Mouse (Mus musculus) hindbrain, embryonic 12.5 days (tissue): ENCODE measurements around the gene Fcgr1. TPM values are rescaled to one million over a fixed set of nuclear protein-coding genes. Genes with fewer than 3 reads are reported as not detected.
"Not testable (repeated sequence)": the region's sequence is repeated elsewhere in the genome, so short reads cannot be mapped to it uniquely, and the experiment has no call there.

Experiments
- ATAC-seq: fragments of 200-750 bp; cut with Nextera tagmentation; 2 replicates; pipeline ENCODE4 v1.8.0; 2017; ENCODE audit warnings: moderate TSS enrichment; ENCODE audit not compliant: low FRiP score
- H3K27ac ChIP-seq: fragments of 300-500 bp; sonication (generic); 2 replicates; pipeline ENCODE4 v1.5.1; 2016; ENCODE audit warnings: mild to moderate bottlenecking
- H3K27me3 ChIP-seq: fragments of 300-500 bp; sonication (generic); 2 replicates; pipeline ENCODE4 v1.6.1; 2016; ENCODE audit warnings: mild to moderate bottlenecking
- H3K36me3 ChIP-seq: fragments of 300-500 bp; sonication (generic); 2 replicates; pipeline ENCODE4 v1.6.1; 2016; ENCODE audit warnings: mild to moderate bottlenecking
- H3K4me1 ChIP-seq: fragments of 300-500 bp; sonication (generic); 2 replicates; pipeline ENCODE4 v1.6.1; 2016
- H3K4me2 ChIP-seq: fragments of 300-500 bp; sonication (generic); replicated peaks from 2 replicates; pipeline ENCODE4 v1.6.1; 2016; ENCODE audit warnings: mild to moderate bottlenecking
- H3K4me3 ChIP-seq: fragments of 300-500 bp; sonication (generic); 2 replicates; pipeline ENCODE4 v1.5.1; 2016; ENCODE audit warnings: mild to moderate bottlenecking
- H3K9ac ChIP-seq: fragments of 300-500 bp; sonication (generic); 2 replicates; pipeline ENCODE4 v1.6.1; 2016; ENCODE audit warnings: mild to moderate bottlenecking, moderate library complexity
- H3K9me3 ChIP-seq: fragments of 300-500 bp; sonication (generic); replicated peaks from 2 replicates; pipeline ENCODE4 v1.6.1; 2016; ENCODE audit warnings: mild to moderate bottlenecking
- WGBS: fragments of 180-500 bp; shearing (Covaris S2); methylation state at CpG from one replicate; pipeline ENCODE4 v1.1.7; 2016; 5-methylcytosine and 5-hydroxymethylcytosine counted together
- microRNA-seq: library from miRNA; unstranded; fragments of <30 nt; microRNA quantifications from one replicate; pipeline ENCODE4, GENCODE M21; 2017
- polyA plus RNA-seq: library from polyadenylated mRNA; unstranded; fragments of >200 nt; fragmentation: Nextera tagmentation; extraction: Ambion mirVana; gene quantifications from 2 replicates; pipeline ENCODE4 v1.2.1, GENCODE M21; 2016

The Fcgr1 gene
- polyA plus RNA-seq, 1 experiment from 2014 or later = 2.0 TPM

- WGBS = 3% methylated on average over 37 of the region's 85 CpGs
- Histone ChIP-seq H3K4me2 (peak within 1 kb of the TSS; percentile 44), H3K4me3 (peak within 1 kb of the TSS; percentile 32), H3K4me1 (peaks cover 22% of the 10 kb centered on the region), H3K27ac (peak within 1 kb of the TSS; percentile 88), H3K9ac (peak within 1 kb of the TSS; percentile 55; the same call in 1 of the 2 replicates)
- H3K27me3 ChIP-seq, H3K36me3 ChIP-seq, H3K9me3 ChIP-seq: not testable (repeated sequence)
- ATAC-seq = peak; percentile 86
Observed at GRCm38 (mm10) chr3:96239949-96240798, 53.6 kb downstream of the Fcgr1 start, which contains the start of gene Hist2h2aa2. Hist2h2aa2 (minus strand) TSS chr3:96240276.

DNA sequence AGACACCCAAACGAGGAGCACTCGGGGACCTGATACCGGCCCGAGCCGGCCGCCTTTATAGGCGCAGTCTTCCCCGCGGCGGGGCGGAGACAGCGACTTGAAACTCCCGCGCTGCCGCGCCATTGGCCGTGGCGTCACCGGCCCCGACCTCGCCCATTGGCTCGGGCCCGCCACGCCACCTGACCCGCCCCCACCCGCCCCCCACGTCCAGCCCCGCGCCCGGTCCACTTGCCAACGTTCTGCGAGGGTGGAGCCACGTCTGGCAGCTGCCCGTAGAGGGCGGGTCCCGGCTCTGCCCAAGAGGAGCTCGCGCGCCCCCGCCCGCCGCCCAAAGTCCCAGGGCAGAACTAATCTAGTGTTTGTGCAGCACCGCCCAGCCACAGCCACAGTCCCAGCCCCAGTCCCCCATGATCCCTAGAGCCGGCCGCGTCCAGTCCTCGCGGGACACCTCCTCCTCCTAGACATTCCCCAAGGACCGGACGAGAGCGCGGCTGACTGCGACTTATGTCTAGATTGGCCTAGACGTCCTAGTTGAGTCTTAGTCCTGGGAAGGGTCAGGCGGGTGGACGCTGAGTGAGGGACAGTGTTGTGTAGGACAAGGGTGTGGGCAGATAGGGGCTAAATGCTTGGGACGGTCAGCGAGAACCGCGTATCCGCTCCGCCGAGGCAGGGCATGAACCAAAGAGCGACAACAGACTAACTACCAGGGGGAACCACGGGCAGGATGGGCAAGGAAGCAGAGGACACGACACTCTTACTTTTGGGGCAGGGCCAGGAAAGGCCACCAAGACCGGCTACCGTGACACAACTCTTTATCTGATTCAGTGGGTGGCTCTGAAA, 54.6 kb downstream of the Fcgr1 start, which contains the start of gene Hist2h3c2:
Hist2h3c2 (minus strand) TSS at position 174 of the 840 bp plus-strand sequence.
- peak within 1 kb of the TSS; percentile 76 for H3K27ac ChIP-seq
- ATAC-seq = peak; percentile 93
- H3K9ac ChIP-seq = peak within 1 kb of the TSS; percentile 56
- not testable (repeated sequence) for H3K9me3 ChIP-seq, H3K27me3 ChIP-seq, H3K36me3 ChIP-seq
- peak within 1 kb of the TSS; percentile 37 for H3K4me3 ChIP-seq
- H3K4me2 ChIP-seq = peak within 1 kb of the TSS; percentile 55
- H3K4me1 ChIP-seq = peaks cover 17% of the 10 kb centered on the region
- 0% methylated on average over 11 of the region's 68 CpGs for WGBS

DNA sequence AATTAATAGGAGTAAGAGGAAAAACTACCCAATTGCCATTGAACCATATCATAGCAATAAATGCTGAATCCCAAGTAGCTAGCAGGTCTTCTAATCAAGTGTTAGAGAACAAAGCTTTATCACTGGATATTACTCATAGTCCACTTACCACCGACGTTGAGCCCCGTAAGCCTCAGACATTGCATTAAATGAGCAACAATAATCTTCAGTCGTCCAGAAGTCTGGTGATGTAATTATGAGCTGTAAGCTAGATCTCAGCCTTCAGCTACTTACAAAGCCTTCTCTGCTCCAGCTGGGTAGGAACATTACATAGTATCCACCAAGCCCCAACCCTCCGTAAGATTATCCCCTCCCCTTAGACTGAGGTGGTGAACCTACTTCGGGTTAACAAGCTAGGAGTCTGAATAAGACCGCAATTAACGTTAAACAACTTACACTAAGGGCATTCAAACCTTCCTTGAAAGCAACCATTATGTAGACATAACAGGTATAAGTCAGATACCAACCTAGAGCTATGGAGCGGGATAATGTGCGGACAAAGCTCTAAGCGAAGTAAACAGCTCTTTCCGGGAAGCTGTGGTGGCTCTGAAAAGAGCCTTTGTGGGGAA, 55.8 kb downstream of the Fcgr1 start:
- H3K36me3 ChIP-seq = no peaks in the 10 kb centered on the region
- H3K4me2 ChIP-seq = peak overlapping the region; percentile 55
- H3K27me3 ChIP-seq = no peaks in the 10 kb centered on the region
- WGBS = under 1% methylated on average over 12 of the region's 12 CpGs
- peak overlapping the region; percentile 56 for H3K9ac ChIP-seq
- no peaks in the 10 kb centered on the region for H3K9me3 ChIP-seq
- peak overlapping the region; percentile 68 for H3K27ac ChIP-seq
- H3K4me3 ChIP-seq = peak overlapping the region; percentile 37
- no peak for ATAC-seq
- peaks cover 15% of the 10 kb centered on the region for H3K4me1 ChIP-seq

GRCm38 (mm10) chr3:96237335-96237903, 56.4 kb downstream of the Fcgr1 start:
- Histone ChIP-seq H3K4me3 (peak overlapping the region; percentile 37), H3K4me1 (peaks cover 15% of the 10 kb centered on the region), H3K4me2 (peak overlapping the region; percentile 55), H3K9ac (peak overlapping the region; percentile 56), H3K9me3 (no peaks in the 10 kb centered on the region), H3K36me3 (no peaks in the 10 kb centered on the region), H3K27ac (peak overlapping the region; percentile 68; the same call in 1 of the 2 replicates), H3K27me3 (no peaks in the 10 kb centered on the region)
- no peak for ATAC-seq
- WGBS = 28% methylated on average over 7 of the region's 7 CpGs

DNA sequence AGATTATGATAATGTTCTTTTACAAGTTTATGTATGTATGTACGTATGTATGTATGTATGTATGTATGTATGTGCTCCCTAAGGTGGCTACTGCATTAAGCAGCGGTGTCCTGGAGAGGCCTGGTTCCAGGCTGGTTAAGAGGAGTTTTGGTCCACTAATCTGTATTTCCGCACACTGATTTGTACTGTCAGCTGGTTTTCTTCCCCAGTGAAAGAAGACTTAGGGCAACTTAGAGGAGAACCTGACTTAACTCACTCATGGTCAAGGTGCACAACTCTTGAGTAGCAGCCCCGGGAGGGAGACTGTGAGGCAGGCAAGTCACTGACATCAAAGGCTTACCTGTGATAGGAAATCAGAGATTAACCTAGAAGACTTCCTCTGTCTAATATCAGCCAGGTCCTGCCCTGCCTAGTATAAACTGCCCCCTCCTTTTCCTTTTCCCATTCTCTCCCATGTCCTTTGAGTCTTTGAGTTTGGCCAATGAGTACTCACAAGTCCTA, 56.9 kb downstream of the Fcgr1 start:
- no peaks in the 10 kb centered on the region for H3K27me3 ChIP-seq
- peak overlapping the region; percentile 37; the same call in 1 of the 2 replicates for H3K4me3 ChIP-seq
- H3K4me2 ChIP-seq = peak overlapping the region; percentile 55
- H3K27ac ChIP-seq = no peak overlapping the region
- peaks cover 15% of the 10 kb centered on the region for H3K4me1 ChIP-seq
- H3K9me3 ChIP-seq = no peaks in the 10 kb centered on the region
- WGBS = 83% methylated on average over 4 of the region's 4 CpGs
- ATAC-seq = no peak
- peak overlapping the region; percentile 56; the same call in 1 of the 2 replicates for H3K9ac ChIP-seq
- H3K36me3 ChIP-seq = no peaks in the 10 kb centered on the region

DNA sequence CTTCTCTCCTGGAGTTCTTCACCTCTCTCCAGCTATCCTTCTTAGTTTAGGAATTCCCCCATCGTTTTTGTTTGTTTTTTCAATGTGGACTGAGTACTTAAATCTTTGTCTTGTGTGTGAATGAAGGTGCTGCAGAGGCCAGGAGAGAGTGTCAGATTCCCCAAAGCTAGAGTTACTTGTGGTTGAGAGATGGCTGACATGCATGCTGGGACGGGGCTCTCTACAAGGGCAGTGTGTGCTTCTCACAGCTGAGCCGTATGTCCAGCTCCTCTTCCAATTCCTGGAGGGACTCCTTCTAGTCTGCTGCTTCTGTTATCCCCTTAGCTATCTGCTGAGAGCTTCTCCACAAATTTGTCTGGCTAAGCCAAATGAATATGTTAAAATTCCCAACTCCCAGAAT, 57.9 kb downstream of the Fcgr1 start:
- Histone ChIP-seq H3K27me3 (no peaks in the 10 kb centered on the region), H3K9me3 (no peaks in the 10 kb centered on the region), H3K36me3 (no peaks in the 10 kb centered on the region), H3K4me2 (no peak overlapping the region), H3K4me1 (peaks cover 15% of the 10 kb centered on the region), H3K4me3 (no peak overlapping the region), H3K9ac (no peak overlapping the region), H3K27ac (peak overlapping the region; percentile 30; the same call in 1 of the 2 replicates)
- ATAC-seq = no peak
- 62% methylated on average over 3 of the region's 3 CpGs for WGBS

DNA sequence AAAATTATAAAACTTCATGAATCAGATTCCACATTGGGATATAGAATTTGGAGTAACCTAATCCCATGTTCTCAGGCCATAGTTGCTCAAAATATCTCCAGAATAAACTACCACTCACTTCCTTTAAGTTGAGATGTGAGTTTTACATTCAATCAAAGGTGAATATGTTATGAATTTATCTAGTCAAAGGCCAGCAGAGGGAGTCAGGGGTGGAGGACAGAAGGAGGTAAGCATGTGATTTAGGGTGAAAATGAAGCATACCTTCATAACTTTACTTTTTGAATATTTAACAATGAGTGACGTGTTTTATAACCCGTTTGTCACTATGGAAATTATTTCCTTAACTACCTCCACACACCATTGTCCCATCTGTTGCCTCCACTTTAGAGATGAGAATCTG, 58.9 kb downstream of the Fcgr1 start:
- 95% methylated on average over 2 of the region's 2 CpGs for WGBS
- Histone ChIP-seq H3K27me3 (no peaks in the 10 kb centered on the region), H3K9me3 (no peaks in the 10 kb centered on the region), H3K4me3 (no peak overlapping the region), H3K27ac (no peak overlapping the region), H3K4me2 (no peak overlapping the region), H3K36me3 (no peaks in the 10 kb centered on the region), H3K9ac (no peak overlapping the region), H3K4me1 (peaks cover 15% of the 10 kb centered on the region)
- ATAC-seq = no peak

Small RNA genes within 50 kb of the gene (microRNA-seq; reads per million reads assigned to microRNA genes)
- gene Gm47311 (not detected), gene Gm47313 (not detected)

Other genes starting within 250 kb of the Fcgr1 start
- gene Vps45, start 235.5 kb downstream of the Fcgr1 start, polyA plus RNA-seq = 45.4 and 48.3 TPM in 2 replicates
- gene Otud7b, start 189.4 kb downstream of the Fcgr1 start, polyA plus RNA-seq = 17.3 and 18.2 TPM in 2 replicates
- gene Mtmr11, start 132.0 kb downstream of the Fcgr1 start, polyA plus RNA-seq = 20.8 and 23.0 TPM in 2 replicates
- 164 and 170 TPM in 2 replicates for gene Sf3b4, start 121.6 kb downstream of the Fcgr1 start, polyA plus RNA-seq
- 44.5 and 44.9 TPM in 2 replicates for gene Sv2a, start 112.8 kb downstream of the Fcgr1 start, polyA plus RNA-seq
- 54.4 and 59.8 TPM in 2 replicates for gene Bola1, start 74.3 kb downstream of the Fcgr1 start, polyA plus RNA-seq
- not detected in 2 replicates for gene Hist2h2ab, start 74.1 kb downstream of the Fcgr1 start, polyA plus RNA-seq
- 4.4 and 7.0 TPM in 2 replicates for gene Hist2h2ac, start 73.1 kb downstream of the Fcgr1 start, polyA plus RNA-seq
- gene Hist2h2be, start 72.8 kb downstream of the Fcgr1 start, polyA plus RNA-seq = 5.8 and 7.0 TPM in 2 replicates
- 4.9 and 6.7 TPM in 2 replicates for gene Hist2h3c2, start 54.8 kb downstream of the Fcgr1 start, polyA plus RNA-seq
- 49.8 and 72.3 TPM in 2 replicates for gene Hist2h2aa2, start 53.7 kb downstream of the Fcgr1 start, polyA plus RNA-seq
- 16.0 and 22.0 TPM in 2 replicates for gene Hist2h2aa1, start 48.5 kb downstream of the Fcgr1 start, polyA plus RNA-seq
- 0.71 and 0.91 TPM in 2 replicates for gene Hist2h3c1, start 47.3 kb downstream of the Fcgr1 start, polyA plus RNA-seq
- 5.0 and 10.9 TPM in 2 replicates for gene Hist2h4, start 30.7 kb downstream of the Fcgr1 start, polyA plus RNA-seq
- gene Hist2h3b, start 25.3 kb downstream of the Fcgr1 start, polyA plus RNA-seq = 39.7 and 58.2 TPM in 2 replicates
- 8.6 and 14.4 TPM in 2 replicates for gene Hist2h2bb, start 24.2 kb downstream of the Fcgr1 start, polyA plus RNA-seq
- not detected in 2 replicates for gene BC107364, start 158.3 kb upstream of the Fcgr1 start, polyA plus RNA-seq
- gene Hfe2, start 231.2 kb upstream of the Fcgr1 start, polyA plus RNA-seq = 0.70 and 2.5 TPM in 2 replicates